Mouse (Mus musculus) intestine, postnatal 0 days (tissue): ENCODE measurements around the gene Atoh7. TPM values are rescaled to one million over a fixed set of nuclear protein-coding genes. Genes with fewer than 3 reads are reported as not detected.

ENCODE experiments used
- ATAC-seq: fragments of 200-750 bp; cut with Nextera tagmentation; 2 replicates; pipeline ENCODE4 v1.8.0; 2017; ENCODE audit warnings: mild to moderate bottlenecking, moderate TSS enrichment, moderate library complexity
- H3K27ac ChIP-seq: fragments of 300-500 bp; sonication (generic); 2 replicates; pipeline ENCODE4 v1.5.1; 2014; ENCODE audit warnings: mild to moderate bottlenecking, low read depth, low read length, moderate library complexity
- H3K27me3 ChIP-seq: fragments of 300-500 bp; sonication (generic); replicated peaks from 2 replicates; pipeline ENCODE4 v1.6.1; 2014; ENCODE audit warnings: low read length, mixed read lengths; ENCODE audit not compliant: control insufficient read depth, insufficient read depth
- H3K36me3 ChIP-seq: fragments of 300-500 bp; sonication (generic); 2 replicates; pipeline ENCODE4 v1.6.1; 2014; ENCODE audit warnings: mild to moderate bottlenecking, moderate library complexity; ENCODE audit not compliant: control insufficient read depth, insufficient read depth
- H3K4me1 ChIP-seq: fragments of 300-500 bp; sonication (generic); replicated peaks from 2 replicates; pipeline ENCODE4 v1.6.1; 2014; ENCODE audit warnings: antibody characterized with exemption, low read length, mixed read lengths; ENCODE audit not compliant: control insufficient read depth, insufficient read depth
- H3K4me2 ChIP-seq: fragments of 300-500 bp; sonication (generic); replicated peaks from 2 replicates; pipeline ENCODE4 v1.6.1; 2014; ENCODE audit warnings: low read depth, mild to moderate bottlenecking, moderate library complexity
- H3K4me3 ChIP-seq: fragments of 300-500 bp; sonication (generic); 2 replicates; pipeline ENCODE4 v1.5.1; 2014; ENCODE audit warnings: low read depth, low read length
- H3K9ac ChIP-seq: fragments of 300-500 bp; sonication (generic); 2 replicates; pipeline ENCODE4 v1.6.1; 2014; ENCODE audit warnings: mild to moderate bottlenecking, low read depth, low read length
- H3K9me3 ChIP-seq: fragments of 300-500 bp; sonication (generic); 2 replicates; pipeline ENCODE4 v1.6.1; 2016; ENCODE audit warnings: mixed run types; ENCODE audit not compliant: control insufficient read depth
- CTCF ChIP-seq: sonication (generic); IDR thresholded peaks from 2 replicates; pipeline ENCODE4 v1.5.1; 2016; ENCODE audit warnings: low read depth, mild to moderate bottlenecking, control low read depth, antibody characterized with exemption, moderate library complexity
- WGBS: fragments of 180-500 bp; shearing (Covaris S2); extraction: QIAGEN DNeasy Blood & Tissue Kit; methylation state at CpG from one replicate; pipeline ENCODE4 v1.1.7; 2014; 5-methylcytosine and 5-hydroxymethylcytosine counted together
- polyA plus RNA-seq: library from polyadenylated mRNA; unstranded; fragments of >200 nt; fragmentation: Nextera tagmentation; extraction: Ambion mirVana; gene quantifications from 2 replicates; pipeline ENCODE4 v1.2.1, GENCODE M21; 2015

Atoh7 gene
- polyA plus RNA-seq, 1 experiment from 2014 or later = not detected

GRCm38 (mm10) chr10:63056966-63057750 lies 42.3 kb upstream of the Atoh7 start:
- Histone ChIP-seq H3K27ac (no peak overlapping the region), H3K4me3 (no peak overlapping the region), H3K4me2 (peak overlapping the region; percentile 25), H3K36me3 (no peaks in the 10 kb centered on the region), H3K9me3 (no peaks in the 10 kb centered on the region), H3K9ac (no peak overlapping the region), H3K4me1 (no peaks in the 10 kb centered on the region), H3K27me3 (no peaks in the 10 kb centered on the region)
- ATAC-seq = peak; percentile 75
- 30% methylated on average over 24 of the region's 24 CpGs for WGBS
- TF ChIP-seq CTCF = no peak

DNA sequence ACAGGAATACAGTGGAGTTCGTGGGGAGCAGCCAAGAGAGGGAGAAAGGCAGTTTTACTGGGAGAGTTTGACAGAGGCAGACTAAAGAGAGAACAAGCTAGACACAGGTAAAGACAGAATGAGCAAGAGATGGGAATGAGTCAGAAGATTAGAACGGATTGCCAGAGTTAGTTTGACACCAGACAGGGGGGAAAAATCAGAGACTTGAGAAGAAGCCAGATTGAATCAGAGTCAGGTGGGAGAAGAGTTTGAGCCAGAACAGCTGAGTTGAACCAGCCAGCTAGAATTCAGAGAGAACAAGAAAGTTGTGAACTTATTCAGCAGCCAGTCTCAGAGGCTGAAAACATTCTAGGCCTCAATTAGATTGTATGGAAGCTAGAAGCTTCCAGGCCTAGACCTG lies 39.6 kb upstream of the Atoh7 start, which contains the start of gene Pbld1:
Gene Pbld1 (plus strand): TSS at position 301 of the 400 bp plus-strand sequence.
- no peak for ATAC-seq

GRCm38 (mm10) chr10:63060406-63060805 lies 39.0 kb upstream of the Atoh7 start:
- no peak; the same call in 1 of the 2 replicates for ATAC-seq
- Histone ChIP-seq H3K4me2 (no peak overlapping the region), H3K4me3 (no peak overlapping the region), H3K36me3 (no peaks in the 10 kb centered on the region), H3K4me1 (no peaks in the 10 kb centered on the region), H3K9me3 (no peaks in the 10 kb centered on the region), H3K27ac (peak overlapping the region; percentile 42; the same call in 1 of the 2 replicates), H3K9ac (no peak overlapping the region), H3K27me3 (no peaks in the 10 kb centered on the region)
- TF ChIP-seq CTCF = no peak
- WGBS = 32% methylated on average over 11 of the region's 11 CpGs

More for the DNA sequence above, 39.6 kb upstream of the Atoh7 start, which contains the start of gene Pbld1:
- H3K36me3 ChIP-seq = no peaks in the 10 kb centered on the region
- no peak for TF ChIP-seq CTCF
- no peak within 1 kb of the TSS for H3K9ac ChIP-seq
- H3K9me3 ChIP-seq = no peaks in the 10 kb centered on the region
- no peaks in the 10 kb centered on the region for H3K27me3 ChIP-seq
- H3K4me2 ChIP-seq = no peak within 1 kb of the TSS
- H3K27ac ChIP-seq = peak within 1 kb of the TSS; percentile 42; the same call in 1 of the 2 replicates
- H3K4me1 ChIP-seq = no peaks in the 10 kb centered on the region
- H3K4me3 ChIP-seq = no peak within 1 kb of the TSS
- 78% methylated on average over 2 of the region's 2 CpGs for WGBS

GRCm38 (mm10) chr10:63061266-63061665 lies 38.2 kb upstream of the Atoh7 start:
- Histone ChIP-seq H3K9me3 (no peaks in the 10 kb centered on the region), H3K9ac (no peak overlapping the region), H3K4me2 (0 out of 2 replicates have a peak overlapping the region, but pooled peaks have one; percentile 21), H3K4me1 (no peaks in the 10 kb centered on the region), H3K4me3 (no peak overlapping the region), H3K36me3 (no peaks in the 10 kb centered on the region), H3K27ac (no peak overlapping the region), H3K27me3 (no peaks in the 10 kb centered on the region)
- TF ChIP-seq CTCF = no peak
- ATAC-seq = no peak
- WGBS = 42% methylated on average over 12 of the region's 12 CpGs

GRCm38 (mm10) chr10:63062696-63063095 lies 36.8 kb upstream of the Atoh7 start:
- 89% methylated on average over 5 of the region's 5 CpGs for WGBS
- TF ChIP-seq CTCF = no peak
- Histone ChIP-seq H3K27ac (no peak overlapping the region), H3K36me3 (no peaks in the 10 kb centered on the region), H3K9ac (no peak overlapping the region), H3K4me3 (no peak overlapping the region), H3K9me3 (no peaks in the 10 kb centered on the region), H3K4me1 (no peaks in the 10 kb centered on the region), H3K27me3 (no peaks in the 10 kb centered on the region), H3K4me2 (no peak overlapping the region)
- ATAC-seq = no peak

DNA sequence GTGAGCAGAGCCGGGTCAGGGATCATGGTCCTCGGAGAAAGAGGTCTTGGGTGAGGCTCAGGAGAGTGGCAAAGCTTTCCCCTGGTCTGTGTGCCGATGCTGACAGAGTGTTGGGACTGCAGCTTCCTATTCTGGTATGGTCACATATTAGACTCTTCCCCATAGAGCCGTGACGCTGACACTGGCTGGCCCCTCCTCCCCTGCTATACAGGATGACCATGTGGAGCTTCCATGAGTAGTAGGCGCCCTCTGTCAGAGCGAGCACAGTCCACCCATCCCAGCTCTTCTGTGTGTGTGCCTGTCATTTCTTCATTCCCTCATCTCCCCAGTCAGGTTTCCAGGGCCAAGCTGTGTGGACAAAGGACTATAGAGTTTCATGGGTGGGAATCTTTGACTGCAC lies 36.1 kb upstream of the Atoh7 start:
- Histone ChIP-seq H3K4me2 (no peak overlapping the region), H3K27me3 (no peaks in the 10 kb centered on the region), H3K9me3 (no peaks in the 10 kb centered on the region), H3K9ac (no peak overlapping the region), H3K27ac (no peak overlapping the region), H3K4me1 (no peaks in the 10 kb centered on the region), H3K4me3 (no peak overlapping the region), H3K36me3 (no peaks in the 10 kb centered on the region)
- 84% methylated on average over 7 of the region's 7 CpGs for WGBS
- ATAC-seq = no peak
- no peak for TF ChIP-seq CTCF
